Mouse (Mus musculus): Measurements from ENCODE around the gene Gsta2.
"Not testable (repeated sequence)": the region's sequence is repeated elsewhere in the genome, so short reads cannot be mapped to it uniquely, and the experiment has no call there.

Gsta2 gene

DNA sequence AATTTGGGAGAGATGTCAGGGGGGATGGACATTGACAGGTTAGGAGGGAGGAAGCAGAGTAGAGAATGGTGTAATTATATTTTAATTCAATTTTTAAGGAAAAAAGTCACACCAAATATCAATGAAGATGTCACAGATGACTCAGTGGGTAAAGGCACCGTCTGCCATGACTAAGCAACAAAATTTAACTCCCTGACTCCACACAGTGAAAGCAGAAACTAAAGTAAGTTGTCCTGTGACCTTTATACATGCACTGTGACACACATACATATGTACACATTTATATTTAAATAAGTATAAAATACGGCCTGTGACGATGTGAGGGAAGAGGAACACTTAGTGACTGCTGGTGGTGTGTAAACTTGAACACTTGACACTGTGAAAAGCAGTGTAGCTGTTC, 47.5 kb downstream of the Gsta2 start:
- not testable (repeated sequence) for DNase-seq (ENCODE audit: low read depth, low spot score)

DNA sequence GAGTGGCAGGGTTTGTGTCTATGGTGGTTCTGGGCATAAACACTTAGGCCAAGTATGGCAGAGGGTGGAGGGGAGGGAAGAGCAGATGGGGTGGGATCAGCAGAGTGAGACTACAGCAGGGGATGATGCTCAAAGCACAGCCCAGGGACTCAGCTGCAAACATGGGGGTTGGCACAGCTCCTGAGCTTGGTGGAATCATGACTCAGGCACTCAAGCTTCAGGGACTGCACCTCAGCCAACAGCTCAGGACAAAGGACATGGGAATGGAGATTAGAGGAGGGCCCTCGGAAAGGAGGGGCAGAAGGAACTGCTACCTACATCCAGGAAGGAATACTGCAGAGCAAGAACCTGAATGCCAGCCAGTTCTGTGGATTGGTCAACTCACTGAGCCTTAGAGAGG, 56.4 kb downstream of the Gsta2 start:
- DNase-seq (ENCODE audit: low read depth, low spot score), result not testable (repeated sequence)

DNA sequence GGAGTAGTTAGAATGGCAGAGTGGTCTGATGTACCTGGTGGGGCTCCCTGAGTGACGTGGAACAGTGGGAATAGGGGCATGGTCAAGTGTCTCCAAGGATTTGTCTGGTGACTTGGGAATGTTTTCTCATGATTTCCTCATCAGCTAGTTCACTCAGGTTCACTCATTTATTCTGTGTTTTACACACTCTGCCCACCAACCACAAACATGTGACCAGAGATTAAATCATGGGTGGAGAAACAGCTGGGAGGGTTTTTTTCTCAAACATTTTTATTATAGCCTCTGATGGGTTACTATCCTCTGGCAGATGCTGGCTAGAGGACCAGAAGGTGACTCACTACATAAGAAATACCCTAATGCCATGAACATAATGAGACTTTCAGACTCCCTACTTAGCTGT, 57.4 kb downstream of the Gsta2 start:
- DNase-seq (ENCODE audit: low read depth, low spot score), result no peak

DNA sequence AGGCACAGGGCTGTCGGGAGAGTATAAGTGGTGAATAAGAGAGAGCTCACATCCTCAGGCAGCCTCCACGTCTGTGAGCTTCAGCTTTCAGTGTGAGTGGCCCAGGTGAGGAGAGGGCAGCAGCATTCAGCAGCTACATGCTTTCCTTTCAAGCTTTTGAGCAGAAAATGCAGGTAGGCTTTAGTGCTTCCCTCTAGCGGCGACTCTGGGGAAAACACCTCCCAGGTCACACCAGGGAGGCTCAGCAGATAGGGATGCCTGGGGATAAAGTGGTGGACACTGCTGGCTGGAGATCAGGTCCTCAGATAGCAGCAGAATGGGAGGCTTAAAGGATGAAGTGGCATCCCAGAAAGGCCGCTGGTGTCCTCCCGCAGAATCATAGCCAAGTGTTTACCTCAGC, 59.5 kb downstream of the Gsta2 start:
- DNase-seq (ENCODE audit: low read depth, low spot score), result not testable (repeated sequence)

DNA sequence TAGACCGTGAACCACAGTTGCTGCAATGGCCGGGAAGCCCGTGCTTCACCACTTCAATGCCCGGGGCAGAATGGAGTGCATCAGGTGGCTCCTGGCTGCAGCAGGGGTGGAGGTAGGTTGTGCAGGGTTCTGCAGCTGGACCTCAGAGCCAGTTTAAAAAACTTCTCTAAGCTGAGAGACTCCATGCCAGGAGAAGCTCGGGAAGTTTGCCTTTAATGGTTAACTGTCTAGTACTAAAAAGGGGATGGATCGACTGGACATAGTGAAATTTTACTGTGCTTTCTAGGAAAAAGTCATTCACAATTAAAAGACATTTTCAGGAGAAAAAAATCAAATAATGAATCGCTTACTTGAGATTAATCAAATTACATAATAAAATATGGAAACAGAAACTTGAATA, 60.8 kb downstream of the Gsta2 start:
- not testable (repeated sequence) for DNase-seq (ENCODE audit: low read depth, low spot score)

DNA sequence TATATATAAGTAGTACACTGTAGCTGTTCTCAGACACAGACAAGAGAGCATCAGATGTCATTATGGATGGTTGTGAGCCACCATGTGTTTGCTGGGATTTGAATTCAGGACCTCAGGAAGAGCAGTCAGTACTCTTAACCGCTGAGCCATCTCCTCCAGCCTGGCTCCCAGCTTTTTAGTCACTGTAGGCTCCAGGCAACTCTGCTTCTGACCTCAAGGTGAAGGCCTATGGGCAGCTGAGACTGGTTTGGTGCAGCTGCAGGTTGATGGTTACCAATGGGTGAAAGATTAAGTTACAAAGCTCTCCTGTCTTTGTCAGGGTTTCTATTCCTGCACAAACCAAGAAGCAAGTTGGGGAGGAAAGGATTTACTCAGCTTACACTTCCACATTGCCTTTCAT, 61.9 kb downstream of the Gsta2 start:
- DNase-seq (ENCODE audit: low read depth, low spot score), result not testable (repeated sequence)

DNA sequence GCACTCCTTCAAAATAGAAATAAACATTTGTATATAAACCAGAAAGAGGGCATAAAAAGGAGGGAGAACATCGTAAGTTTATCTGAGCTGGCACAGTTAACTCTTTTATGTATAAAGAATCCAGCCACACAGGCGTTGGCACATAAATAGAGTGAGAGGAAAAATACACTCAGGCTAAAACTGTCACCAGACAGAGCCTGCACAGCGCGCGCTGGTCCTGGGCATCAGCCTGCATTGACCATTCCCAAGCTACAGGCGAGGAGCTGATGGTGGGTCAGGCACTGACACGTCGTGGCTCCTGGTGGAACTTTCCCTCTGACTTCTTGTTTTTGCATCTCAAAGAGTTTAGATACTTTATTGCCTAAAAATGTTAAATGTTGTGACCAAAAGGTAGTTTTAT, 63.1 kb downstream of the Gsta2 start:
- not testable (repeated sequence) for DNase-seq (ENCODE audit: low read depth, low spot score)

DNA sequence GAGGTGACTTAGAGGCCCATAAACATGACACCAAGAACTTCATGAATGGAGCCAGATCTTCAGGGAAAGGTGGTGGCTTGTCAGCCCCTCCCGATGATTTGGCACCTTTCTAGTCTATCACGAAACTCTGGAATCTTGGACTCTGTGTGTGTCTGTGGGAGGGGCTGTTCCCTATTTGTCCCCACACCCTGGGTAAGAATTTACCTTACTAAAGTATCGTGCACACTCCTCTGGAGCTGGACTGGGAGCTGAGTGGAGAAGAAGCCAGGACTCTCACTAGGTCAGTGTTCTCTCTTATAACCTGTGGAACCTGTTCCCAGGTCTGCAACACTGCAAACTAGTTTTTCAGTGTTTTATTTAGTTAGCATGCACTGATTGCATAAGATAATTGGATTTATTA, 65.9 kb downstream of the Gsta2 start, which contains the start of gene Gm10639:
TSS of gene Gm10639 (plus strand) at position 201 of the 400 bp plus-strand sequence.
- DNase-seq (ENCODE audit: low read depth, low spot score), result not testable (repeated sequence)

DNA sequence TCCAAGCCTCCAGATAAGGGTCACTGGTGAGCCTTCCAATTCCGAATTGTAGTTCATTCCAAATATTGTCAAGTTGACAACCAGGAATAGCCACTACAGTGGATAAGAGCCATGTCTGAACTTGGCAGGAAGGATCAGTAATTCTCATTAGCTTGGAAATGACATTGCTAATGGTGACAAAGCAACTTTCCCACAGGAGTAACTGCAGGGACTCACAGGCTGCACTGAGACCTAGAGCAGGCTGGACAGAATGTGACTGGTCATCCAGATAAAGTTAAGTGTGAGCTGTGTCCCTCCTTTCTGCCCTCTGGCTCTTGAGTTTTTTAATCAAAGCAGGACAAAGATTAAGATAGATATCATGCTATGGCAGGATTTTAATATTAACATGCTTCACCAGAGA, 66.5 kb downstream of the Gsta2 start:
- not testable (repeated sequence) for DNase-seq (ENCODE audit: low read depth, low spot score)

DNA sequence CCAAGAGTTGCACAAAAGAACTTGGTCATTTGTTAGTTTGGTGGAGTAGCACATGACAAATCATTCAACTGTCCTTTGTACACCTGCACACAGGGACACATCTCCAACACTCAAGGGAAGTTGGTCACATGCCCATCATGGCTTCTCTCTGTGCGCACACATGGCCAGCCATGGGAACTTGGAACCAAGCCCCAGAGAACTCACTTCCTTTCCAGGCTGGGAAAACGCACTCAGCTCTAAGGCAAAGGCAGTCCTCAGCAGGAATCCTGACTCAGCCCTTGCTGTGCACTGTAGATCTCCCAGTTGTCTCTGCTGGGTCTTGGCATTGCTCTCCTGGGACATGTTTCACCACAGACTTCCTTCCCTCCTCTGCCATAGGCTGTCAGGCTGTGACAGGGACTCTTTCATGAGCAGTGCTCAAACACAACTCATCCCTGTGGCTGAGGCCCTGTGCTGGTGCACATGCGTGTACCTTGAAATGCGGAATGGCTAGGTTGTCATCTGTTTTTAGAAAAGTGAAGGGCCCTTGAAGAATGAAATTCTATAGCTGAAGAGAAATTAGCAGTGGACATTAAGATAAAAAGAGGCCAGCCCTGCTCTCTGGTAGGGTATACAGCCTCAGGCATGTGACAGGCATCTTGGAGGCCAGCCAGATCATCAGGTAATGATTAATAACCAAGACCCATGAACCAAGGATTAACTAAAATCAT, 73.4 kb downstream of the Gsta2 start:
- DNase-seq (ENCODE audit: low read depth, low spot score), result not testable (repeated sequence)
